Mouse (Mus musculus): ENCODE results near the gene Maged2.
"Not testable (repeated sequence)": the region's sequence is repeated elsewhere in the genome, so short reads cannot be mapped to it uniquely, and the experiment has no call there.

DNA sequence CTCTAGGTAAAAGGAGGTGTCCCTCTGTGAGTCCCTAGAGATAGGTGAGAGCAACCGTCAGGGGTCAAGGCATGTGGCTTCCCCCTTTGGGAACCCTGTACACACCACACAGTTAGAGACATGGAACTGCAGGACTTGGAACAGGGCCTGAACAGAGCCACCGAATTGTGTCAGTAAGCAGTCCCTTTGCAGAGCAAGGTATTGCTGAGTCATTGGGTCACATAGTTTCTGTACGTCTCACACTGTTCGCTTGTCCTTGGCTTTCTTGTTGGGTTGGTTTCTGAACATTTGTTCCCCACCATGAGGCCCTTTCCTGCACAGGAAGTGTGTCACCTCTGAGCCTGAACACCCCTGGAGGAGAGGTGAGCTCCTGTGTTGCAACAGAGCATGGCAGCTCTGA is 29.1 kb upstream of the Maged2 start:
- TF ChIP-seq POLR2A (IDR thresholded peaks at IDR 0.05; ENCODE audit: extremely low read depth, insufficient read depth, low read length); CTCF (IDR thresholded peaks at IDR 0.05; ENCODE audit: low read depth, low read length): not testable (repeated sequence)

All from liver, adult 2 months (tissue).